Mouse (Mus musculus): ENCODE measurements at regions not wholly inside any gene's neighbourhood (a gene's known extent, or its start where the extent isn't known, plus 50 kb on each side); places are given as distances from the start of the nearest gene placed in this dataset.

DNA sequence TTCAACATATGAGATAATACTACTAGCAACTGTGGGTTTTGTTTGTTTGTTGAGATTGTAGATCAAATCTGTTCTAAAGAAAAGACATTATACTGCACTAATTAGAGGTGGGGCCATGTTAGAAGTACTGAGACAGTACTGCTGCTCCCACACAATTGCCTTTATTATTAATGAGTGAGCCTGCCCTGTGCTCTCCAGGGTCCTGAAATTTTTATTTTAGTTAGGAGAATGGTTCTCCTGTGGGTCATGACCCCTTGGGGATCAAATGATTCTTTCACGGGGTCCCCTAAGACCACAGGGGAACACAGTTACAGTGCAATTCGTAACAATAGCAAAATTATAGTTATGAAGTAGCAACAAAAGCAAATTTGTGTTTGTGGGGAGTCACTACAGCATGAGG lies 268.8 kb downstream of the Gm9195 start:
- DNase-seq (ENCODE audit: low spot score in 2 of 2): no peak

GRCm38 (mm10) chr14:72219523-72219922 lies 272.1 kb downstream of the Gm9195 start:
- no peak for DNase-seq (ENCODE audit: low spot score in 2 of 2)

DNA sequence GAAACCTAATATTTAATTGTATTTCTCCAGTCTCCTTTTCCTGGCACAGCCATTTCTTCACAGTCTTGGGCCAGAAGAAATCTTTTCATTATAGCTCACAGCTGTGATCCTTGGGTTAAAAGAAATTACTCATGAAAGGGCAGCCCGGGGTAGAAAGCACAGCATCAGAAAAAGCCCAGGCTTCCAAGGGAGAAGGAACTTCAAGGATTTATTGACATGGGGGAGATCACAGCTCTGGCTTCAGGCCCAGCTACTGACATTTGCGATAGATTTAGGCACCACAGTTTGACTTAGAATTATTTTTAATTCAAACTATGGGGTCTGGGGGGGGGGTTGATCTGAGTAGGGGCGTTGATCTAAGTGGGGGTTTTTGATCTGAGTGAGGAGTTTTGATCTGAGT lies 291.3 kb downstream of the Gm9195 start:
- DNase-seq (ENCODE audit: low spot score in 2 of 2): no peak

GRCm38 (mm10) chr14:72199900-72200299 lies 291.7 kb downstream of the Gm9195 start:
- DNase-seq (ENCODE audit: low spot score in 2 of 2): no peak

DNA sequence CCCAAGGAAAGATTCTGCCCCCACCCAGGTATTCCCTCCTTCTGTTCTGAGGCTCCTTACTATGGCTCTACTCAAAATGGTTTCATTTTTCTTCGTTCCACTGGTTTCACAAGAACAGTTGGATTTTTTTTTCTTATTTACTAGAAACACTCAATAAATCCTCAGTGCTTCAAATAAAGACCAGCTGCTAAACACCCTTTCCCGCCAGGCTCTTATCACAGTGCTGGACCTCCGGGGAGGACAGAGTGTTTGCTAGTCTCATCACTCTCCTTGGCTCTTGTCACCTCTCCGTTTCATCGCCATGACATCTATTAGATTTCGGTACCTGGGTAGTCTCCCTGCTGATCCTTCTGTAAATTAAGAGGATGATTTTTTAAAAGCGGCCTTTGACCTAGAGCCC lies 293.7 kb downstream of the Gm9195 start:
- DNase-seq (ENCODE audit: low spot score in 2 of 2): no peak

- DNase-seq (ENCODE audit: low spot score in 2 of 2): peak; percentile 9 to 32
These were observed 304.2 kb downstream of the Gm9195 start for GRCm38 (mm10) chr14:72187329-72187984.

GRCm38 (mm10) chr14:72175751-72176150 lies 315.9 kb downstream of the Gm9195 start:
- no peak for DNase-seq (ENCODE audit: low spot score in 2 of 2)

DNA sequence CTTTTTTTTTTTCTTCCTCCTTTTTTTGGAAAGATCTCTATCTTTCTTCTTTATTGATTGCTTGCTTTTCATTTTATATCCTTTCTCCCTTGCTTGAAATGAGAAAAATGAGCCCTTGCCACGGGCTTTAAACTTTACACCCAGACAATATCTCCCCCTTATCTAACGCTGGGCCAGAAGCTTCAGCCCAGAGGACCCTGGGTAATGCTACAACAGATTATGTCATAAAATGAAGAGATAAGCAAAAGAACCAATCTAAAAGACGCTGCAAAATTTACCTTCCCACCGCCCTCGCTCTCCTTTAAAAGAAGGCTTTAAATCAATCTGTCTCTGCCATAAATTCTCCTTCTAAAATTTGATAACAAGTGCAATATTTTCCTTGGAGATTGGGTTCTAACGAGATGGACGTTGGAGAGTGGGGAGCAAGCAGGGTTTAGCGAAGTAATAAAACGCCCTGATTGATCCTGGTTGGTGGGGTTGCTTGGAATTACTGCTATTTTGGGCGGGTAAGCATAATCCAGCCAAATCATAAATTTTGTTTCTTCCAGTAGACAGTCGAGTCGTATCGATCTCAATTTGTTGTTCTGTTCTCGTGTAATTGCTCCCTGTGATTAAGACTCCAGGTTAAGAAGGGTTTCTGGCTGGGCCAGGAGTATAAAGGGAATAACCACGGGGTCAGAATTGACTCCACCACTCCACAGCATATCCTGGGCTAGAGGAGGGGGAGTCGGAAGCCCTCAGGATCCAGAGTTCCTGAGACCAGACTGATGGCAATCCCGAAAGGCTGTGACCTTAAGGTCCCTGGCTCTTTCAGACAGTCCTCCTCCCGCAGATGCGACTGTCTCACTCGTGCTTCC lies 318.9 kb downstream of the Gm9195 start:
- DNase-seq (ENCODE audit: low spot score in 2 of 2): no peak

- DNase-seq (ENCODE audit: low spot score in 2 of 2): no peak
These were observed 319.9 kb downstream of the Gm9195 start for GRCm38 (mm10) chr14:72171777-72172176.

- DNase-seq (ENCODE audit: low spot score in 2 of 2): no peak
These were observed 332.9 kb downstream of the Gm9195 start for GRCm38 (mm10) chr14:72158537-72159323.

DNA sequence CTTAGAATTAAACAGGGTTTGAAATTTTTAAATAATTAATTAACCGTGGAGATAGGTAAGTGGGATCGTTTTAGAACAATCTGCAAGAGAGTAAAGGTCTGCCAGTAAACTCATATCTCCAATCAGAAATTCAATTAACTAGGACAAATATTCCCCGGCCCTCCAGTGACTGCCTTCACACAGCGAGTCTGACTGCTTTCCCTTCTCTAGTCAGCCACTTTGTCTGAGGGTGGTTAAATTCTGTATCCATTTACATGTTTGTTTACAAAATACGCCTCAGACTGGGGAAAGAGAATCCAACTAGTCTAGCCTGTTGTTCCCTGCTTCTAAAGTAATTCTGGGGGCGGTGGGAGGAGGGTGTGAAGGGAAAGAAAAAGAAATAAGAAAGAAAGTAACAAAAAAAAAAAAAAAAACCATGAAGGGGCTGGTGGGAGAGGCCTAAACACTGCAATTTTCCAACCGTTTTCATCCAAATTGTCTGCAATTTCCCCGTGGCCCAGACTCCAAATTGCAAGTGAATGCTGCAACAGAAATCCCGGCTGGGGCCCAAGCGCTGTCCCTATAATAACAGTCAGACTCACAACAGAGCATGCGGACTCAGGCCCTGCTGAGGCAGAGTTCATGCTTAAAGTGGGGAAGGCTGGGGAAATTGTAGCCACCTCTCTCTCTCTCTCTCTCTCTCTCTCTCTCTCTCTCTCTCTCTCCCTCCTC lies 336.3 kb downstream of the Gm9195 start:
- no peak for DNase-seq (ENCODE audit: low spot score in 2 of 2)

- DNase-seq (ENCODE audit: low spot score in 2 of 2): no peak
These were observed 340.0 kb downstream of the Gm9195 start for GRCm38 (mm10) chr14:72151676-72152075.

DNA sequence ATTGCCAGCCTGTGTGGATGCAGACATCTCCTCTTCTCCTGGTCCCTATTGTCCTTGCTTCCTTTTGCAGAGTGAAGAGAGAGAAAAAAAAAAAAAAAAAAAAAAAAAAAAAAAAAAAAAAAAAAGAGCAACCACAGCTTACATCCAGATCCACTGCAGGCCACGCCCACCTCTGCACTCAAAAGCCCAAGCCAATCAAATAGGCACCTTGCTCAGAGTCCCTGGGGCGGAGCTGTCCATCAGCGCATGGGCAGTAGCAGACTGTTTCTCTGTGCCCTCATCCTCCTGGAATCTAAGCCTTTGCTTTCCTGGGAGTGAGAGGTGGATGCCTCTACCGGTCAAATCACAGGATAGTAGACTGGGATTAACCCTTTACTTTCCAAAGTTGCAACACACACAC lies 342.2 kb downstream of the Gm9195 start:
- no peak for DNase-seq (ENCODE audit: low spot score in 2 of 2)

GRCm38 (mm10) chr14:72148886-72149285 lies 342.8 kb downstream of the Gm9195 start:
- DNase-seq (ENCODE audit: low spot score in 2 of 2): no peak

DNA sequence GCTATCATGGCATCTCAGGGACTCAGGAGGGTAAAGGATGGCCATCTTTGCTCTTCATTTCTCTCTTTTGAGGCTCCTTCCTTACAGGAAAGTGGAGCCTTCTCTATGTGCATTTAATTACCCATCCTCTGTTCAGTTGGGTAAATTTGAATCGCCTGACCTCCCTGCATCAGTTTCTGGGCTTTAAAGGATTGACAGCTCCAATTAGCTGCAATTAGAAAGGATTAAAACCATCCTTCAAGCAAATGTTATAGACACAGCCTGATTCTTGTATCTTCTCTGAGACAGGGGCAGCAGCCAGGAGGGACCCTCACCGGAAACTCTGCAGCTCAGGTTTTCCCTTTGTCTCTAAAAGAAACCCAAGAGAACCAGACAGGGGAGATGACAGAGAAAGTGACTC lies 345.3 kb downstream of the Gm9195 start:
- no peak for DNase-seq (ENCODE audit: low spot score in 2 of 2)

GRCm38 (mm10) chr14:72142883-72143487 lies 348.7 kb downstream of the Gm9195 start:
- no peak for DNase-seq (ENCODE audit: low spot score in 2 of 2)

DNA sequence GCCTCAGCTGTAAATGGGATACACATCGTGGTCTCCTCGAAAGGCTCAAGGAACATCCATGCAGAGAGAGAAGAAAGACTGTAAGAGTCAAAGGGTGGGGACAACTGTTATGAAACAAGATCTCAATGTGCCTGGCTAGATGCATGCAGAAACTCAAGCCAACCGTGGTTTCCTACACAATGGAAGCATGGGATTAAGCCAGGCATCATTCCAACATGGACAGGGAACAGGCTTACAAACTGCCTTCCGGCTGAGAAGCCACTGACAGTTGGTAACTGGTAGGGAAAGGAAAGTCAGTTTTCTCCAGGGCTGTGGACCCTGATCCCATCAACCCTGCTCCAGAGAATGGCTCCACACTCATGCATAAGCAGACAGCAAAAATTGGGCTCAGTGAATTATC lies 350.5 kb downstream of the Gm9195 start:
- DNase-seq (ENCODE audit: low spot score in 2 of 2): no peak

GRCm38 (mm10) chr14:72130149-72130548 lies 361.5 kb downstream of the Gm9195 start:
- DNase-seq (ENCODE audit: low spot score in 2 of 2): no peak

GRCm38 (mm10) chr14:72121786-72122185 lies 369.9 kb downstream of the Gm9195 start:
- no peak for DNase-seq (ENCODE audit: low spot score in 2 of 2)

DNA sequence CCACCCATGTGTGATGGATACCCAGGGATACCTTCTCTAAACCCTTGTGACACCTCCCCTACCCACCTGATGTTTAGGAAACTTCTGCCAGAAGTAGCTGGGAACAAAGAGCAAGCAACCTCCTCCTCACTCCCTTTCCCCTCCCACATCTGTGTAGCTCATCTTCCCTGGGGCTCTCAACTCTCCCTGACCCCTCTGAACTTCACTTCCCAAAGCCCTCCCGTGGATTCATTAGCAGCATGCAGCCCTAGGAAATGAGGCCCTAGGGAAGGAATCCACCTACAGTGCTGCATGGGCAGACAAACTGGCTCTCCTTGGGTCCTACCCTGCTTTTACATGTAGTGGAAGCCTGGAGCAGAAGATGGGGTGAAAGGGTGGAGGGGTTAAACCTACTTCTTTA lies 370.6 kb downstream of the Gm9195 start:
- no peak for DNase-seq (ENCODE audit: low spot score in 2 of 2)

GRCm38 (mm10) chr14:72116842-72117241 lies 374.8 kb downstream of the Gm9195 start:
- peak in 1 of 2 experiments; percentile 5 for DNase-seq (ENCODE audit: low spot score in 2 of 2)

All from frontal cortex, postnatal 14 days (tissue).